Mouse (Mus musculus) forebrain, embryonic 11.5 days (tissue): ENCODE measurements around the gene H2-Oa. TPM values are rescaled to one million over a fixed set of nuclear protein-coding genes. Genes with fewer than 3 reads are reported as not detected.
A peak's percentile ranks its signal among the peaks of the same experiment; 100 is the strongest.

Source experiments
- ATAC-seq: fragments of 200-750 bp; cut with Nextera tagmentation; replicated peaks from 2 replicates; pipeline ENCODE4 v1.8.0; 2017; ENCODE audit warnings: moderate TSS enrichment; ENCODE audit not compliant: low FRiP score
- DNase-seq: peaks from one replicate; pipeline ENCODE4 v3.0.0-alpha.2; 2017; ENCODE audit warnings: low spot score
- H3K27ac ChIP-seq: fragments of 300-500 bp; sonication (generic); 2 replicates; pipeline ENCODE4 v1.5.1; 2014; ENCODE audit warnings: low read depth, low read length
- H3K27me3 ChIP-seq: fragments of 300-500 bp; sonication (generic); 2 replicates; pipeline ENCODE4 v1.6.1; 2014; ENCODE audit warnings: mild to moderate bottlenecking, low read length, mixed read lengths; ENCODE audit not compliant: control insufficient read depth, insufficient read depth
- H3K36me3 ChIP-seq: fragments of 300-500 bp; sonication (generic); 2 replicates; pipeline ENCODE4 v1.6.1; 2014; ENCODE audit warnings: mild to moderate bottlenecking, low read length, moderate library complexity, mixed read lengths; ENCODE audit not compliant: control insufficient read depth, insufficient read depth
- H3K4me1 ChIP-seq: fragments of 300-500 bp; sonication (generic); replicated peaks from 2 replicates; pipeline ENCODE4 v1.6.1; 2014; ENCODE audit warnings: low read length, mixed read lengths; ENCODE audit not compliant: control insufficient read depth, insufficient read depth
- H3K4me2 ChIP-seq: fragments of 300-500 bp; sonication (generic); 2 replicates; pipeline ENCODE4 v1.6.1; 2014; ENCODE audit warnings: low read depth, mild to moderate bottlenecking, low read length, moderate library complexity, mixed read lengths; ENCODE audit not compliant: severe bottlenecking
- H3K4me3 ChIP-seq: fragments of 300-500 bp; sonication (generic); 2 replicates; pipeline ENCODE4 v1.5.1; 2014; ENCODE audit warnings: low read depth, low read length
- H3K9ac ChIP-seq: fragments of 300-500 bp; sonication (generic); 2 replicates; pipeline ENCODE4 v1.6.1; 2014; ENCODE audit warnings: low read length
- H3K9me3 ChIP-seq: fragments of 300-500 bp; sonication (generic); 2 replicates; pipeline ENCODE4 v1.6.1; 2016; ENCODE audit warnings: low read length, mixed read lengths; ENCODE audit not compliant: control insufficient read depth
- WGBS: fragments of 180-500 bp; shearing (Covaris S2); extraction: QIAGEN DNeasy Blood & Tissue Kit; methylation state at CpG from one replicate; pipeline ENCODE4 v1.1.7; 2014; 5-methylcytosine and 5-hydroxymethylcytosine counted together
- polyA plus RNA-seq: library from polyadenylated mRNA; unstranded; fragments of >200 nt; fragmentation: Nextera tagmentation; extraction: Ambion mirVana; gene quantifications from 2 replicates; pipeline ENCODE4 v1.2.1, GENCODE M21; 2014

Gene H2-Oa
- polyA plus RNA-seq, 1 experiment from 2014 or later, result 0.17 TPM

- no peak overlapping the region for H3K4me2 ChIP-seq
- no peaks in the 10 kb centered on the region for H3K36me3 ChIP-seq
- DNase-seq (no peak), ATAC-seq (0 out of 2 replicates have a peak, but pooled peaks have one; percentile 25)
- WGBS, result 64% methylated on average over 4 of the region's 4 CpGs
- H3K9me3 ChIP-seq, result no peaks in the 10 kb centered on the region
- H3K9ac ChIP-seq, result no peak overlapping the region
- H3K27ac ChIP-seq, result no peak overlapping the region
- no peak overlapping the region for H3K4me3 ChIP-seq
- H3K27me3 ChIP-seq, result peaks cover 7% of the 10 kb centered on the region; the same call in 1 of the 2 replicates
- peaks cover 3% of the 10 kb centered on the region for H3K4me1 ChIP-seq
Observed at GRCm38 (mm10) chr17:34078148-34078547, 14.0 kb upstream of the H2-Oa start.

GRCm38 (mm10) chr17:34079002-34079401 lies 13.1 kb upstream of the H2-Oa start:
- no peaks in the 10 kb centered on the region for H3K9me3 ChIP-seq
- peaks cover 7% of the 10 kb centered on the region; the same call in 1 of the 2 replicates for H3K27me3 ChIP-seq
- no peak overlapping the region for H3K27ac ChIP-seq
- ATAC-seq (no peak), DNase-seq (no peak)
- no peaks in the 10 kb centered on the region for H3K36me3 ChIP-seq
- H3K4me2 ChIP-seq, result no peak overlapping the region
- WGBS, result 94% methylated on average over 11 of the region's 11 CpGs
- H3K4me1 ChIP-seq, result peaks cover 3% of the 10 kb centered on the region
- no peak overlapping the region for H3K4me3 ChIP-seq
- H3K9ac ChIP-seq, result no peak overlapping the region

GRCm38 (mm10) chr17:34079621-34080020 lies 12.5 kb upstream of the H2-Oa start:
- ATAC-seq, result peak; percentile 71; the same call in 1 of the 2 replicates

GRCm38 (mm10) chr17:34083104-34083503 lies 9.0 kb upstream of the H2-Oa start:
- Histone ChIP-seq H3K4me3 (no peak overlapping the region), H3K9me3 (no peaks in the 10 kb centered on the region), H3K4me2 (no peak overlapping the region), H3K27me3 (no peaks in the 10 kb centered on the region), H3K4me1 (no peaks in the 10 kb centered on the region; the same call in 1 of the 2 replicates), H3K36me3 (no peaks in the 10 kb centered on the region), H3K9ac (no peak overlapping the region), H3K27ac (no peak overlapping the region)
- DNase-seq (no peak), ATAC-seq (no peak)
- WGBS, result 3% methylated on average over 8 of the region's 8 CpGs

More at GRCm38 (mm10) chr17:34079621-34080020, 12.5 kb upstream of the H2-Oa start:
- WGBS, result 10% methylated on average over 5 of the region's 5 CpGs
- no peak overlapping the region for H3K27ac ChIP-seq
- H3K27me3 ChIP-seq, result peaks cover 7% of the 10 kb centered on the region; the same call in 1 of the 2 replicates
- H3K9me3 ChIP-seq, result no peaks in the 10 kb centered on the region
- peaks cover 3% of the 10 kb centered on the region for H3K4me1 ChIP-seq
- no peak overlapping the region for H3K4me3 ChIP-seq
- no peak for DNase-seq
- no peak overlapping the region for H3K9ac ChIP-seq
- no peaks in the 10 kb centered on the region for H3K36me3 ChIP-seq
- H3K4me2 ChIP-seq, result no peak overlapping the region

GRCm38 (mm10) chr17:34087386-34087785 lies 4.8 kb upstream of the H2-Oa start:
- 44% methylated on average over 2 of the region's 2 CpGs for WGBS
- no peaks in the 10 kb centered on the region for H3K4me1 ChIP-seq
- H3K27ac ChIP-seq, result no peak overlapping the region
- H3K4me3 ChIP-seq, result no peak overlapping the region
- H3K4me2 ChIP-seq, result no peak overlapping the region
- H3K9ac ChIP-seq, result no peak overlapping the region
- no peaks in the 10 kb centered on the region for H3K9me3 ChIP-seq
- DNase-seq, result no peak
- no peak for ATAC-seq
- no peaks in the 10 kb centered on the region for H3K36me3 ChIP-seq
- H3K27me3 ChIP-seq, result no peaks in the 10 kb centered on the region

- no peak overlapping the region for H3K27ac ChIP-seq
- DNase-seq (no peak), ATAC-seq (no peak)
- no peaks in the 10 kb centered on the region for H3K9me3 ChIP-seq
- 93% methylated on average over 11 of the region's 11 CpGs for WGBS
- no peak overlapping the region for H3K4me2 ChIP-seq
- no peaks in the 10 kb centered on the region for H3K27me3 ChIP-seq
- H3K4me1 ChIP-seq, result no peaks in the 10 kb centered on the region
- H3K36me3 ChIP-seq, result no peaks in the 10 kb centered on the region
- H3K4me3 ChIP-seq, result no peak overlapping the region
- no peak overlapping the region for H3K9ac ChIP-seq
Observed at GRCm38 (mm10) chr17:34088124-34088523, 4.0 kb upstream of the H2-Oa start.

- no peak overlapping the region for H3K27ac ChIP-seq
- no peak overlapping the region for H3K9ac ChIP-seq
- no peak overlapping the region for H3K4me3 ChIP-seq
- 45% methylated on average over 7 of the region's 7 CpGs for WGBS
- ATAC-seq, result no peak
- DNase-seq, result peak; percentile 63
- no peaks in the 10 kb centered on the region for H3K9me3 ChIP-seq
- H3K36me3 ChIP-seq, result no peaks in the 10 kb centered on the region
- no peaks in the 10 kb centered on the region for H3K27me3 ChIP-seq
- H3K4me1 ChIP-seq, result no peaks in the 10 kb centered on the region
- no peak overlapping the region for H3K4me2 ChIP-seq
Observed at GRCm38 (mm10) chr17:34090923-34091322, 1.2 kb upstream of the H2-Oa start.

GRCm38 (mm10) chr17:34093199-34093874 lies 1.2 kb downstream of the H2-Oa start:
- H3K4me1 ChIP-seq, result no peaks in the 10 kb centered on the region
- 43% methylated on average over 7 of the region's 7 CpGs for WGBS
- H3K9me3 ChIP-seq, result no peaks in the 10 kb centered on the region
- H3K27me3 ChIP-seq, result no peaks in the 10 kb centered on the region
- peak; percentile 77 for DNase-seq
- H3K4me2 ChIP-seq, result no peak overlapping the region
- H3K9ac ChIP-seq, result no peak overlapping the region
- H3K36me3 ChIP-seq, result no peaks in the 10 kb centered on the region
- ATAC-seq, result peak; percentile 58
- no peak overlapping the region for H3K4me3 ChIP-seq
- no peak overlapping the region for H3K27ac ChIP-seq
